Mouse (Mus musculus) heart, embryonic 10.5 days (tissue): ENCODE measurements at regions not wholly inside any gene's neighbourhood (a gene's known extent, or its start where the extent isn't known, plus 50 kb on each side); places are given as distances from the start of the nearest gene placed in this dataset.

Experiments
- DNase-seq: peaks from one replicate; pipeline ENCODE4 v3.0.0-alpha.2; 2017; ENCODE audit warnings: low spot score
- H3K27ac ChIP-seq: fragments of 300-500 bp; sonication (generic); 2 replicates; pipeline ENCODE4 v1.5.1; 2016; ENCODE audit warnings: mild to moderate bottlenecking
- H3K27me3 ChIP-seq: fragments of 300-500 bp; sonication (generic); 2 replicates; pipeline ENCODE4 v1.6.1; 2016; ENCODE audit warnings: mild to moderate bottlenecking; ENCODE audit not compliant: poor library complexity, insufficient read depth, severe bottlenecking
- H3K36me3 ChIP-seq: fragments of 300-500 bp; sonication (generic); 2 replicates; pipeline ENCODE4 v1.6.1; 2016; ENCODE audit warnings: mild to moderate bottlenecking, moderate library complexity
- H3K4me1 ChIP-seq: fragments of 300-500 bp; sonication (generic); 2 replicates; pipeline ENCODE4 v1.6.1; 2016; ENCODE audit warnings: mild to moderate bottlenecking
- H3K4me3 ChIP-seq: fragments of 300-500 bp; sonication (generic); 2 replicates; pipeline ENCODE4 v1.5.1; 2016; ENCODE audit warnings: mild to moderate bottlenecking, moderate library complexity
- H3K9me3 ChIP-seq: fragments of 300-500 bp; sonication (generic); 2 replicates; pipeline ENCODE4 v1.6.1; 2016; ENCODE audit warnings: mild to moderate bottlenecking, moderate library complexity
- WGBS: fragments of 180-500 bp; shearing (Covaris S2); methylation state at CpG from one replicate; pipeline ENCODE4 v1.1.7; 2016; 5-methylcytosine and 5-hydroxymethylcytosine counted together

GRCm38 (mm10) chr10:117917870-117918269 is 72.0 kb upstream of the Rap1b start:
- Histone ChIP-seq H3K9me3 (no peaks in the 10 kb centered on the region), H3K36me3 (no peaks in the 10 kb centered on the region), H3K4me1 (0 out of 2 replicates have a peak, but pooled peaks cover 7% of the 10 kb centered on the region), H3K27me3 (no peaks in the 10 kb centered on the region), H3K27ac (no peak overlapping the region), H3K4me3 (no peak overlapping the region)
- no peak for DNase-seq
- WGBS, result 79% methylated on average over 2 of the region's 2 CpGs

DNA sequence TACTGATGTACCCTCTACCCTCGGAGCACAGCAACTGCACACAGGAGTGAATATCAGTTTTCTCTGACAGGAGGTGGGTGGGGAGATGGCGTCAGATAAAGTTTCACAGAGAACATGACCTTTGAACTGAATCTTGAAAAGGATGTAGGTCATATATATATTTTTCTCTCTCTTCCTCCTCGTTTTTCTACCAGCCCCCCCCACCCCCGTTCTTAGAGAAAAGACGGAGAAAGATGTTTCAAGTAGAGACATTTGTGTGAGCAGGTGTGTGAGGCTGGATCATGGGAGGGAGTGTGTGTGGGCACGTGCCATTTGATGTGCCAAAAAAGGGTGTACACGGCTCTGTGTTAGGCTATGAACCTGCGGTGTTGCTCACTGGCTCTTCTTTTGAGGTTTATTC is 72.8 kb upstream of the Rap1b start:
- WGBS, result 76% methylated on average over 8 of the region's 8 CpGs
- no peak for DNase-seq
- 0 out of 2 replicates have a peak, but pooled peaks cover 7% of the 10 kb centered on the region for H3K4me1 ChIP-seq
- no peak overlapping the region for H3K27ac ChIP-seq
- no peaks in the 10 kb centered on the region for H3K36me3 ChIP-seq
- H3K9me3 ChIP-seq, result no peaks in the 10 kb centered on the region
- H3K27me3 ChIP-seq, result no peaks in the 10 kb centered on the region
- H3K4me3 ChIP-seq, result no peak overlapping the region

DNA sequence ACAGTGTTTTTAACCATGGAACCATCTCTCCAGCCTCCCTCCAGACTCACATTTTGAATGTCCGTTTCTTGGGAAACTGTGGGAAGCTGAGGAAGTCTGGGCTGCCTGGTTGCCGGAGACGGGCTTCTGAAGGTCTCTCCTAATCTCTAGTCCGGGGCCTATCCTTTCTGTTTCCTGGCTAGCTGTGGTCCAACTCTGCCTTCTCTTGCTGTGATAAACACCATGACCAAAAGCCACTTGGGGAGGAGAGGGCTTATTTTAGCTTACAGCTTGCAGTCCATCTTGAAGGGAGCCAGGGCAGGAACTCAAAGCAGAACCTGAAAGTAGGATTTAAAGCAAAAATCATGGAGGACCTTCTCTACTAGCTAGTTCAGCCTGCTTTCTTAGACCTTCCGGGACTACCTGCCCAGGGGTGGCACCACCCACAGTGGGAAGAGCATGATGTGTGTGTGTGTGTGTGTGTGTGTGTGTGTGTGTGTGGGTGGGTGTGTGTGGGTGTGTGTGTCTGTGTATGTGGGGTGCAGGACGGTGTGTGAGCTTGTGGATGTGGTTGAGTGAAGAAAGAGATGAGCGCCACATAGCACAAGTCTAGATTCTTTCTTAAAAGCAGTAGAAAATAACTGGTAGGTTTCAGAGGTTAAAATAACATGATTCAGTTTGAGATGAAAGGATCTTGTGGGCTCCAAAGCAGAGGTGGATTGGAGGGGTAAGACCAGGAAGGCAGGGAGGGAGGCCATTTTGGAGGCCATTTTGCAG is 73.5 kb upstream of the Rap1b start:
- H3K4me3 ChIP-seq, result no peak overlapping the region
- no peaks in the 10 kb centered on the region for H3K9me3 ChIP-seq
- H3K27ac ChIP-seq, result no peak overlapping the region
- no peaks in the 10 kb centered on the region for H3K27me3 ChIP-seq
- no peaks in the 10 kb centered on the region for H3K36me3 ChIP-seq
- 0 out of 2 replicates have a peak, but pooled peaks cover 7% of the 10 kb centered on the region for H3K4me1 ChIP-seq
- DNase-seq, result no peak
- WGBS, result 59% methylated on average over 7 of the region's 7 CpGs

- no peak for DNase-seq
These were observed 79.4 kb upstream of the Rap1b start for GRCm38 (mm10) chr10:117925186-117925585.

DNA sequence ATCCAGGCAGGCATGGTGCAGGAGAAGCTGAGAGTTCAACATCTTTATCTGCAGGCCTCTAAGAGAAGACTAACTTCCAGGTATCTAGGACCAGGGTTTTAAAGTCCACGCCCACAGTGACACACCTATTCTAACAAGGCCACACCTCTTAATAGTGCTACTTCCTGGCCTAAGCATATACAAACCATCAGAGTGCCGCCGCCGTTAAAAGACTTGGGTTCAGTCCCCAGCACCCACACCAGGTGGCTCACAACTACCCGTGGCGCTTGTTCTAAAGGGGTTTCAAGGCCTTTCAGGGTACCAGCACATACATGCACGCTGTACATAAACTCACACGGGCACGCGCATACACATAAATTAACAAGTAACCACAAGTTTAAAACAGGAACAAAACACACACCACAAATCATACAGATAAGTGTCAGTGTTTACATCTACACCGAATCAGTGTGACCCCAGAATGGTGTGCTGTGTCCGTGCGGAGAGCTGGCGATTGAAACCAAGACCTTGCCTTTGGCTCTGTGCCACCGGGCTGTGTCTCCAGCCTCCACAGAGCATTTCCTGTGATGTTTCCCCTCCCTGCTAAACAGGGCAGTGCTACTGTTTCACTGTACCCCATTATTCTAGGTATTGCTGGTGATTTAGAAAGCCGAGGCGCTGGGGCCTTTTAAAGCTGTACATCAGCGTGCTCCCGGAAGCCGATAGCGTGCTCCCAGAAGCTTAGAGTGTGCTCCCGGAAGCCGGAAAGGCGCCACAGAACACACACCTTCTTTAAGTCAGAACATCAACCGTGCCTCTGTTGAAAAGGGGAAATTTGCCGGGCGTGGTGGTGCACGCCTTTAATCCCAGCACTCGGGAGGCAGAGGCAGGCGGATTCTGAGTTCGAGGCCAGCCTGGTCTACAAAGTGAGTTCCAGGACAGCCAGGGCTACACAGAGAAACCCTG is 80.0 kb upstream of the Rap1b start:
- Histone ChIP-seq H3K4me3 (no peak overlapping the region), H3K36me3 (no peaks in the 10 kb centered on the region), H3K27me3 (no peaks in the 10 kb centered on the region), H3K9me3 (no peaks in the 10 kb centered on the region), H3K4me1 (no peaks in the 10 kb centered on the region), H3K27ac (no peak overlapping the region)
- DNase-seq, result no peak
- 90% methylated on average over 31 of the region's 31 CpGs for WGBS

More at GRCm38 (mm10) chr10:117925186-117925585, 79.4 kb upstream of the Rap1b start:
- H3K27ac ChIP-seq, result no peak overlapping the region
- H3K9me3 ChIP-seq, result no peaks in the 10 kb centered on the region
- H3K4me3 ChIP-seq, result no peak overlapping the region
- H3K36me3 ChIP-seq, result no peaks in the 10 kb centered on the region
- 89% methylated on average over 7 of the region's 7 CpGs for WGBS
- H3K4me1 ChIP-seq, result no peaks in the 10 kb centered on the region
- H3K27me3 ChIP-seq, result no peaks in the 10 kb centered on the region

- no peaks in the 10 kb centered on the region for H3K36me3 ChIP-seq
- H3K4me1 ChIP-seq, result no peaks in the 10 kb centered on the region; the same call in 1 of the 2 replicates
- no peak overlapping the region for H3K4me3 ChIP-seq
- DNase-seq, result no peak
- no peaks in the 10 kb centered on the region for H3K27me3 ChIP-seq
- H3K27ac ChIP-seq, result no peak overlapping the region
- H3K9me3 ChIP-seq, result no peaks in the 10 kb centered on the region
- 45% methylated on average over 5 of the region's 5 CpGs for WGBS
These were observed 83.2 kb upstream of the Rap1b start for GRCm38 (mm10) chr10:117928998-117929397.

GRCm38 (mm10) chr10:117934797-117935196 is 89.0 kb upstream of the Rap1b start:
- no peaks in the 10 kb centered on the region for H3K9me3 ChIP-seq
- H3K4me3 ChIP-seq, result no peak overlapping the region
- WGBS, result 63% methylated on average over 9 of the region's 9 CpGs
- DNase-seq, result no peak
- H3K36me3 ChIP-seq, result no peaks in the 10 kb centered on the region
- no peak overlapping the region for H3K27ac ChIP-seq
- H3K27me3 ChIP-seq, result no peaks in the 10 kb centered on the region
- H3K4me1 ChIP-seq, result peaks cover 14% of the 10 kb centered on the region

DNA sequence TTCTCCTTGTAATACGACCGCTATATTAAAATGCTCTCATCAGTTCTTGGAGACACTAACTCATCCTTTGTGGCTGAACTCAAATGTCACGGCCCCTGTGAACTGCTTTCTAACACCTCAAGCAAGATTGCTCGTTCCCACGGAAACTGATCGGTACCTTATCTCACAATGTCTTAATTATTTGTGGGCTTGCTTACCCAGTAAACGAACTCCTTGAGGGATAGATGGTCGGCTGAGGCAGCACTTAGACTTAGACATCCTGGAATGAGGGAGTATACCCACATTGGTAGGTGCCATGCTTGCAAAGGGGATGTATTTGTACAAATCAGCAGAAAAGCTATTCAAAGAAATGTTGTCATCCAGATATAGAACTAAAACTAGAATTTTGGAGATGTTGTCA is 92.9 kb upstream of the Rap1b start:
- no peaks in the 10 kb centered on the region for H3K27me3 ChIP-seq
- H3K9me3 ChIP-seq, result no peaks in the 10 kb centered on the region
- no peak for DNase-seq
- peak overlapping the region; percentile 73 for H3K27ac ChIP-seq
- peaks cover 30% of the 10 kb centered on the region for H3K4me1 ChIP-seq
- no peaks in the 10 kb centered on the region for H3K36me3 ChIP-seq
- 58% methylated on average over 8 of the region's 8 CpGs for WGBS
- H3K4me3 ChIP-seq, result no peak overlapping the region

DNA sequence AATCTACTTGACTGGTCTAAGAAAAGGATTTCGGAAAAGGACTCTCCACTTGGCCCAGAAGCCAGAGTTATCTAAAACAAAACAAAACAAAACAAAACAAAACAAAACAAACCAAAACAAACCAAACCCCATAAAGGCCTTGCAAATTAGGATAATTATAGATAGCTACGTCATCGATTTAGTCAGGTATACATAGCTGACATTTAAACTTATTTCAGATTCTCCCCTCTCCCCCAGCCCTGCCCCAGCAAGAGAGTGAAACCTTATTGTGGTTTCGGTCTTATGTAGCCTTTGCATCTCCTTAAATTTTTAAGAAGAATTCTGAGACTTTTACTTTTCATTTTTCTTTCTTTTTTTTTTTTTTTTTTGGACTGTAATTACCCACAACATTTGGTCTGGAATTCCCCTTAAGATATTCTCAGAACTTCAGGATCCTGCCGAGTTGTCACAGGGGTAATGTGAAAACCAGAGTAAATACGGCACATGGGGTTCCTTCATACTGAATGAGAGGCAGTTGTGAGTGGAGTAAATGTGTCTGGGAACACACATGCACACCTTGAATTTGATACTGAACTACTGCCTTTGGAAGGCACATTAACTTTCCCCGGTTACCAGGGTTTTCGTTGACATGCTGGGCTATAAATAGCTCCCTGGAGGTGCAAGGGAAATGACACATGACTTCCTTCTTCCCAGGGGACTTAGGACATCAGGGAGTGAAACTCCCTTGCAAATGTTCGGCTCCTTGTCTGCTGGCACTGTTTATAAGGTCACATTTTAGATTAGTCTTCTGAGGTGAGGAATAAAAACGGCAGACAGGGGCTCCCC is 94.8 kb upstream of the Rap1b start:
- Histone ChIP-seq H3K36me3 (no peaks in the 10 kb centered on the region), H3K27ac (peak overlapping the region; percentile 73), H3K4me1 (peaks cover 30% of the 10 kb centered on the region), H3K4me3 (peak overlapping the region; percentile 10; the same call in 1 of the 2 replicates), H3K27me3 (no peaks in the 10 kb centered on the region), H3K9me3 (no peaks in the 10 kb centered on the region)
- WGBS, result 32% methylated on average over 10 of the region's 10 CpGs
- no peak for DNase-seq

DNA sequence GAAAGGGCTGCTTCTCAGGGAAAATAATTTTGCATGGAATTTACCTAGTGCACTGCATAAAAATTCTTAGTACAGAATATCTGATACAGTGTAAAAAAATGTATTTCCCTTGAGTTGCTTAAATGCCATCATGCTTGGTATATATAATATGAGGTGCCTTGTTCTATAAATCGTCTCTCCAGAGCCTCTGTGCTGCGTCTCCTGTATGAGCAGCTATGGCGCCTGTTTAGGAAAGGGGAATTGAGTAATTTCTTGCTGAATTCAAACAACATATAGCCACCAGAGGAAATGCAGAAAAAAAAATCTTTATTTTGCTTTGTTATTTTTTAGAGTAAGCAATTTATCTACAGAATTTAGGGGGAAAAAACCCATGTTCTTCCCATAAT is 95.4 kb upstream of the Rap1b start:
- Histone ChIP-seq H3K9me3 (no peaks in the 10 kb centered on the region), H3K27ac (peak overlapping the region; percentile 73), H3K4me3 (peak overlapping the region; percentile 10; the same call in 1 of the 2 replicates), H3K27me3 (no peaks in the 10 kb centered on the region), H3K36me3 (no peaks in the 10 kb centered on the region), H3K4me1 (peaks cover 30% of the 10 kb centered on the region)
- WGBS, result 73% methylated on average over 3 of the region's 3 CpGs
- no peak for DNase-seq

DNA sequence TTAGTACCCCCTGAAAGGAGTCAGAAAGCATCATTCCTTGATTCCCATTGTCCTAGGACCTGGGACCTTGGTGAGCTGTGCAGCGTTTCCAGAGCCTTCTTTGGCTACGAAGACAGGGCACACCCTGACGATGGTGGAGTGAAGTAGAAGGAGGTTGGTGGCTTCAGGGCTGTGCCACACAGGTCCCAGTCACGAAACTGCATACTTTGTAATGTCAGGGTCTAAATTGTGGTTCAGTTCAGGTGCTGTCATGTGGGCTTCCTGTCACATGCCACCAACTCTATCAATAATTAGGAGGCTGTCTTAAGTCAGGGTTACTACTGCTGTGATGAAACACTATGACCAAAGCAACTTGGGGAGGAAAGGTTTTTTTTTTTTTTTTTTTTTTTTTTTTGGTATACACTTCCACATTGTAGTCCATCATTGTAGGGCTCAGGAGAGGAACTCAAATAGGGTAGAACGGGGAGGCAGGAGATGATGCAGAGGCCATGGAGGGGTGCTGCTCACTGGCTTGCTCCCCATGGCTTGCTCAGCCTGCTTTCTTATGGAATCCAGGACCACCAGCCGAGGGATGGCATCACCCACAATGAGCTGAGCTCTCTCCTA is 98.0 kb upstream of the Rap1b start:
- 85% methylated on average over 6 of the region's 6 CpGs for WGBS
- no peaks in the 10 kb centered on the region for H3K36me3 ChIP-seq
- H3K4me3 ChIP-seq, result no peak overlapping the region
- no peaks in the 10 kb centered on the region for H3K27me3 ChIP-seq
- no peak for DNase-seq
- H3K4me1 ChIP-seq, result peaks cover 41% of the 10 kb centered on the region
- H3K27ac ChIP-seq, result no peak overlapping the region
- no peaks in the 10 kb centered on the region for H3K9me3 ChIP-seq

DNA sequence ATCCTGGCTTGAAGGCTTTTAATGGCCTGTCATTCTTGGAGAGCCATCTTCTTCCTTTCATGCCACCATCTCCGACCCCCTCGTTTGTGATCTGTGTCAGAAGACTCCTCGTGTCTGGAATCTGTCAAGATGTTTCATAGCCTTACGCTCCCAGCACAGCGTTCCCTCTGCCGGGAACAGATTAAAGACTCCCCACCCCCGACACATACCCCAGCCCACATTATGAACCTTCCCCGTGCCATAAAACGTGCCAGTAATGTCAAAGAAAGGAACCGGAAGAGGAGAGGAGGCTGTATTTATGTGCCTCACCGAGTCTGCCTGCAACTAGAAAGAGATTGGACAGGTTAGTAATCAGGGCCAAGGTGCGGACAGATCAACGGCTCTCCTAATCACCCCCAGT is 101.4 kb upstream of the Rap1b start:
- Histone ChIP-seq H3K27ac (peak overlapping the region; percentile 62), H3K4me3 (peak overlapping the region; percentile 44; the same call in 1 of the 2 replicates)
- WGBS, result 28% methylated on average over 13 of the region's 13 CpGs

More for the DNA sequence above, 101.4 kb upstream of the Rap1b start:
- DNase-seq, result no peak
- Histone ChIP-seq H3K36me3 (no peaks in the 10 kb centered on the region), H3K27me3 (no peaks in the 10 kb centered on the region), H3K9me3 (no peaks in the 10 kb centered on the region), H3K4me1 (peaks cover 15% of the 10 kb centered on the region; the same call in 1 of the 2 replicates)
